ENCODE assay signal across 20 mouse cellular contexts in the genomic region with DNA sequence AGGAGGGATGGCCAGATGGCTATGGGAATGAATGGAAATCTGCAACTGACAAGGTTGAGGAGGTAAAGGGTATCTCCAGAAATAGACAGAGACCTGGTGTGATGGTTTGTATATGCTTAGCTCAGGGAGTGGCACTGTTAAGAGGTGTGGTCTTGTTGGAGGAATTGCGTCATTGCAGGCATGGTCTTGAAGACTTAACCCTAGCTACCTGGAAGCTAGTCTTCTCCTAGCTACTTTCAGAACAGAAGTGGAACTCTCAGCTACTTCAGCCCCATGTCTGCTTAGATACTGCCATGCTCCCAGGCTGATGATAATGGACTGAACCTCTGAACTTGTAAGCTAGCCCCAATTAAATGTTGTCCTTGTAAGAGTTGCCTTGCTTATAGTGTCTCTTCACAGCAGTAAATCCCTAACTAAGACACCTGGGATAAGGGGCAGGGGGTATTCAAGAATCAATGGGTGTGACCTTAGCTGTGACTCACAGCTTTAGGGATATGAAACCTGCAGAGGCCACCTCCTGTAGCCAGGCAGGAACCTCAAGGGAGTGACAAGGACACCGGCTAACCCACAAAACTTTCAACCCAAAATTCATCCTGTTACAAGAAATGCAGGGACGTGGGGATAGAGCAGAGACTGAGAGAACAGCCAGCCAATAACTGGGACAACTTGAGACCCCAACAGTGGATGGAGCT. TPM values are rescaled to one million over a fixed set of nuclear protein-coding genes. Genes with fewer than 3 reads are reported as not detected.
"Had no signal": no experiment of that assay in that cellular context is flagged by ENCODE, and none has a peak within 500 bp of the region (broad histone marks: within the 10 kb centered on the region; RNA-seq: fewer than 3 reads in every experiment).

No protein-coding gene starts in this region.

- H3K9ac ChIP-seq: liver, postnatal 0 days; lung, embryonic 15.5 days; midbrain, embryonic 13.5 days; midbrain, embryonic 15.5 days; neural tube, embryonic 12.5 days had no signal

- ATAC-seq: liver, postnatal 0 days; lung, postnatal 0 days; midbrain, embryonic 13.5 days; midbrain, embryonic 15.5 days had no signal

- H3K4me3 ChIP-seq: lung, embryonic 15.5 days; megakaryocyte, embryonic 14.5 days; midbrain, embryonic 13.5 days; midbrain, embryonic 15.5 days; neural tube, embryonic 12.5 days had no signal

- H3K27me3 ChIP-seq: lung, embryonic 15.5 days; megakaryocyte, embryonic 14.5 days; midbrain, embryonic 13.5 days; midbrain, embryonic 15.5 days; neural tube, embryonic 12.5 days had no signal

- H3K27ac ChIP-seq: lung, embryonic 15.5 days; macrophage; midbrain, embryonic 13.5 days; midbrain, embryonic 15.5 days; neural tube, embryonic 12.5 days had no signal

- H3K36me3 ChIP-seq: lung, embryonic 15.5 days; midbrain, embryonic 13.5 days; midbrain, embryonic 15.5 days; neural tube, embryonic 12.5 days had no signal

- DNase-seq: liver, postnatal 0 days; lung, adult 2 months; lung, postnatal 14 days; lung, postnatal 36 days; right cerebral cortex, postnatal 25 days; right cerebral cortex, postnatal 4 days; spleen, adult 18-20 months; thymus, adult 18-20 months; thymus, postnatal 14 days; thymus, postnatal 36 days had no signal

- H3K4me1 ChIP-seq: lung, embryonic 15.5 days; megakaryocyte, embryonic 14.5 days; midbrain, embryonic 13.5 days; midbrain, embryonic 15.5 days; neural tube, embryonic 12.5 days had no signal

RNA-seq across cellular contexts. Expression of gene Gm49395, which starts 15.4 kb away (rescaled TPM):
- total RNA-seq: midbrain, postnatal 0 days; monocyte, adult 5-6 weeks; neutrophil, adult 5-6 weeks had no signal
- polyA plus RNA-seq: macrophage had no signal
